Mouse (Mus musculus): Measurements from ENCODE around the gene Slc4a2. TPM values are rescaled to one million over a fixed set of nuclear protein-coding genes. Genes with fewer than 3 reads are reported as not detected.

Slc4a2 gene
- total RNA-seq (2022), result 10 to 100 TPM; 28.8 to 38.8 (median 33.5) TPM

GRCm38 (mm10) chr5:24423129-24424003, at the start of gene Slc4a2, which contains the start of gene Cdk5:
Gene Slc4a2, plus strand, starts transcription at chr5:24423837.
Gene Cdk5, minus strand, starts transcription at chr5:24423530.
- DNase-seq (ENCODE audit: low spot score in 2 of 2), result peak; percentile 99 to 100

GRCm38 (mm10) chr5:24374216-24374615, 49.4 kb upstream of the Slc4a2 start:
- DNase-seq (ENCODE audit: low spot score in 2 of 2), result no peak

GRCm38 (mm10) chr5:24374666-24375328, 48.8 kb upstream of the Slc4a2 start:
- no peak for DNase-seq (ENCODE audit: low spot score in 2 of 2)

- no peak for DNase-seq (ENCODE audit: low spot score in 2 of 2)
These were observed 44.9 kb upstream of the Slc4a2 start for GRCm38 (mm10) chr5:24378700-24379099.

GRCm38 (mm10) chr5:24379501-24379900, 44.1 kb upstream of the Slc4a2 start:
- DNase-seq (ENCODE audit: low spot score in 2 of 2), result no peak

- no peak for DNase-seq (ENCODE audit: low spot score in 2 of 2)
These were observed 43.1 kb upstream of the Slc4a2 start for GRCm38 (mm10) chr5:24380499-24380898.

- no peak for DNase-seq (ENCODE audit: low spot score in 2 of 2)
These were observed 42.2 kb upstream of the Slc4a2 start for GRCm38 (mm10) chr5:24381486-24381885.

- no peak for DNase-seq (ENCODE audit: low spot score in 2 of 2)
These were observed 41.6 kb upstream of the Slc4a2 start for GRCm38 (mm10) chr5:24381988-24382387.

GRCm38 (mm10) chr5:24383026-24383859, 40.4 kb upstream of the Slc4a2 start:
- DNase-seq (ENCODE audit: low spot score in 2 of 2), result peak; percentile 90 to 92

- DNase-seq (ENCODE audit: low spot score in 2 of 2), result peak in 1 of 2 experiments; percentile 51
These were observed 39.2 kb upstream of the Slc4a2 start for GRCm38 (mm10) chr5:24384407-24384806.

GRCm38 (mm10) chr5:24385374-24385773, 38.3 kb upstream of the Slc4a2 start:
- no peak for DNase-seq (ENCODE audit: low spot score in 2 of 2)

GRCm38 (mm10) chr5:24385887-24386550, 37.6 kb upstream of the Slc4a2 start:
- no peak for DNase-seq (ENCODE audit: low spot score in 2 of 2)

GRCm38 (mm10) chr5:24387264-24388241, 36.1 kb upstream of the Slc4a2 start:
- DNase-seq (ENCODE audit: low spot score in 2 of 2), result peak; percentile 64 to 71

GRCm38 (mm10) chr5:24388246-24388915, 35.3 kb upstream of the Slc4a2 start:
- no peak for DNase-seq (ENCODE audit: low spot score in 2 of 2)

- no peak for DNase-seq (ENCODE audit: low spot score in 2 of 2)
These were observed 34.5 kb upstream of the Slc4a2 start for GRCm38 (mm10) chr5:24389011-24389657.

- no peak for DNase-seq (ENCODE audit: low spot score in 2 of 2)
These were observed 34.0 kb upstream of the Slc4a2 start for GRCm38 (mm10) chr5:24389658-24390020.

GRCm38 (mm10) chr5:24391864-24392263, 31.8 kb upstream of the Slc4a2 start, which contains the start of gene Atg9b:
Gene Atg9b, minus strand, starts transcription at chr5:24392143.
- no peak for DNase-seq (ENCODE audit: low spot score in 2 of 2)

- DNase-seq (ENCODE audit: low spot score in 2 of 2), result no peak
These were observed 30.9 kb upstream of the Slc4a2 start for GRCm38 (mm10) chr5:24392724-24393123.

All from layer of hippocampus, adult 8-10 months (tissue).